Mouse (Mus musculus) bone marrow macrophage, adult 2 months (primary cell): ENCODE results near the gene Ptges3.

Experiments used
- CTCF ChIP-seq: IDR thresholded peaks from 2 replicates; pipeline ENCODE4 v1.5.1; 2012; ENCODE audit warnings: low read depth, mild to moderate bottlenecking, low read length, moderate library complexity
- POLR2A ChIP-seq: IDR thresholded peaks from 2 replicates; pipeline ENCODE4 v1.6.1; 2012; ENCODE audit warnings: mild to moderate bottlenecking, low read depth, low read length, borderline replicate concordance

DNA sequence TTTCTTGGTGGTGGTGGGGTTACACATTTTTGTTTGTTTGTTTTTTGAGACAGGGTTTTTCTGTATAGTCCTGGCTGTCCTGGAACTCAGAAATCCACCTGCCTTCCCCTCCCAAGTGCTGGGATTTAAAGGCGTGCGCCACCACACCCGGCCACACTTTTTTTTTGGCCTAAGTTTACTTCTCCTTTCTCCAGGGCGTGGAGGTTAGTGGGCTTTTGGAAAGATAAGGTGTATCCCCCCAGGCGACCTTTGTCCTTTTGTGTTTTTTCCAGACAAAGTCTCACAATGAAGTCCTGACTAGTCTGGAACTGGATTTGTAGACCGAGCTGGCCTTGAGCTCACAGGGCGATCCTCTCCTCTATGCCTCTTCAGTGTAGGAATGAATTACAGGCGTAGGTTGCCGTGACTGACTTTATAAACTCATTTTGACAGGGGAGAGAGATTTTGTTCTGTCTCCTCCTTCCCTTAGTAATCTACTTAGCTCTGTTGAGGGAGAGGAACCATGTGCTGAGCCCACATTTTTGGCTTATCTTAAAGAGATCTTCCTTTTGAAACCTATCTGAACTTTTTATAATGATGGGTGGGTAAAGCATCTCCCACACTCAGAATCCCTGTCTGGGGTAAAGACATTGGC is 36.4 kb downstream of the Ptges3 start:
- TF ChIP-seq POLR2A, result no peak
- TF ChIP-seq CTCF, result no peak
